ENCODE assay signal across 8 mouse cellular contexts in the genomic region with DNA sequence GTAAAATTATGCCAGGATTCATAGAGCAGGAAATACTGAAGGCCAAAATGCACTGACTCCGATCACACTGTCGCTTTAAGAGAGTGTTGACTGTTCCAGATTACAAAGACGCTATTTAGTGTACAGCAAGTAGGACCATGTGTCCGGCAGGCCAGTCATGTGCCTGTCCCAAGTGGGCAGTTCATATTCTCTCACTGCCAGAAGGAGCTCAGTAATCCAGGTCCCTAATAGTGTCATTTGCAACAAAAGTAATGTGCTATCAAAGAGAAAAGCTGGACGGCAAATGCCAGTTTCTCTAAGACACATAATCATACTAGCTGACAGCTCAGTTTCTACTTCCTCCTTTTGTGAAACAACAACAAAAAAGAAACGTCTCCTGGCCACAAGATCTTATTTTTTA. TPM values are rescaled to one million over a fixed set of nuclear protein-coding genes. Genes with fewer than 3 reads are reported as not detected.
DNase-seq lines count a peak whose midpoint lies in the region; ATAC-seq lines count a peak whose summit lies in the region.

No protein-coding gene starts in this region.

- DNase-seq in adrenal gland, postnatal 10 days: peak; percentile 50
- DNase-seq in adrenal gland, adult 18-20 months (ENCODE audit: low spot score in 2 of 2): no peak
- peak; percentile 51 for DNase-seq in adipocyte (ENCODE audit: low spot score)
- peak; percentile 61 to 81 for DNase-seq in kidney, postnatal 25 days
- DNase-seq in urinary bladder, postnatal 10 days (ENCODE audit: low spot score): no peak
- DNase-seq in ovary, postnatal 36 days (ENCODE audit: low spot score): no peak

- H3K9ac ChIP-seq in heart, embryonic 14.5 days (ENCODE audit: low read length): peak overlapping the region; percentile 99
- H3K9ac ChIP-seq in midbrain, embryonic 15.5 days: peak overlapping the region; percentile 5; the same call in 1 of the 2 replicates

- H3K27me3 ChIP-seq in heart, embryonic 14.5 days (ENCODE audit: control insufficient read depth, insufficient read depth, low read length): no peaks in the 10 kb centered on the region
- H3K27me3 ChIP-seq in midbrain, embryonic 15.5 days (replicated peaks): no peaks in the 10 kb centered on the region

- ATAC-seq in heart, embryonic 14.5 days (ENCODE audit: insufficient number of reproducible peaks, insufficient read depth, low FRiP score, low read depth): no peak
- no peak for ATAC-seq in midbrain, embryonic 15.5 days (replicated peaks)

- WGBS in heart, embryonic 14.5 days: 9% methylated on average over 6 of the region's 6 CpGs
- 32% methylated on average over 6 of the region's 6 CpGs for WGBS in midbrain, embryonic 15.5 days

- H3K4me2 ChIP-seq in heart, embryonic 14.5 days (ENCODE audit: low read length): peak overlapping the region; percentile 74
- H3K4me2 ChIP-seq in midbrain, embryonic 15.5 days: peak overlapping the region; percentile 54

- peak overlapping the region; percentile 96 to 97 for H3K27ac ChIP-seq in heart, embryonic 14.5 days (replicated peaks in 1 of 2; ENCODE audit: control insufficient read depth in 1 of 2, insufficient read depth in 1 of 2, low read depth in 2 of 2, low read length in 2 of 2)
- H3K27ac ChIP-seq in midbrain, embryonic 15.5 days: no peak overlapping the region

- no peaks in the 10 kb centered on the region for H3K9me3 ChIP-seq in heart, embryonic 14.5 days (ENCODE audit: control insufficient read depth, low read length)
- H3K9me3 ChIP-seq in midbrain, embryonic 15.5 days: no peaks in the 10 kb centered on the region

- peaks cover 17 to 62% of the 10 kb centered on the region in 2 experiments for H3K4me1 ChIP-seq in heart, embryonic 14.5 days (ENCODE audit: control insufficient read depth in 2 of 2, insufficient read depth in 2 of 2, low read length in 2 of 2)
- peaks cover 31% of the 10 kb centered on the region for H3K4me1 ChIP-seq in midbrain, embryonic 15.5 days

- H3K36me3 ChIP-seq in heart, embryonic 14.5 days (ENCODE audit: control insufficient read depth, insufficient read depth, low read length): no peaks in the 10 kb centered on the region
- no peaks in the 10 kb centered on the region for H3K36me3 ChIP-seq in midbrain, embryonic 15.5 days (replicated peaks)

- peak overlapping the region; percentile 18 to 93; a peak in 3 of 4 replicates for H3K4me3 ChIP-seq in heart, embryonic 14.5 days (ENCODE audit: control insufficient read depth in 1 of 2, insufficient read depth in 1 of 2, low read depth in 1 of 2, low read length in 2 of 2)
- H3K4me3 ChIP-seq in midbrain, embryonic 15.5 days: peak overlapping the region; percentile 82; the same call in 1 of the 2 replicates

RNA-seq across cellular contexts. Expression of a gene that starts 1.3 kb away (rescaled TPM):
- 100 to 1,000 TPM; 210 to 250 TPM for total RNA-seq in adrenal gland, postnatal 10 days (2021)
- total RNA-seq in adrenal gland, adult 18-20 months (2021): 100 to 1,000 TPM; 102 to 147 TPM
- polyA plus RNA-seq in heart, embryonic 14.5 days (2014; fragmentation: Nextera tagmentation; extraction: Ambion mirVana): 305 and 318 TPM in 2 replicates
- 247 and 257 TPM in 2 replicates for polyA plus RNA-seq in midbrain, embryonic 15.5 days (2015; fragmentation: Nextera tagmentation; extraction: Ambion mirVana)

Comparison
In these comparisons a context has a peak if more than half of its experiments do, and no peak if none do; other contexts are left out.
1. DNase-seq: peak in adrenal gland, postnatal 10 days (single experiment), adipocyte (single experiment) and kidney, postnatal 25 days (2 of 2); none in adrenal gland, adult 18-20 months (0 of 2), urinary bladder, postnatal 10 days (single experiment) and ovary, postnatal 36 days (single experiment).